Mouse (Mus musculus) adrenal gland, adult (tissue): ENCODE results near the gene Mast1.

Experiments used
- DNase-seq, 2 experiments: peaks; one replicate each; pipeline ENCODE4 v3.0.0; 2022 to 2023; ENCODE audit warnings: low spot score in 1 of 2; ENCODE audit not compliant: inconsistent age in 2 of 2

Mast1 gene

GRCm38 (mm10) chr8:84973803-84974542 lies 36.8 kb upstream of the Mast1 start:
- peak; percentile 88 to 94 for DNase-seq

- DNase-seq = peak in 1 of 2 experiments; percentile 60
Observed at GRCm38 (mm10) chr8:84973079-84973478, 35.9 kb upstream of the Mast1 start.

GRCm38 (mm10) chr8:84970913-84971312 lies 33.8 kb upstream of the Mast1 start:
- peak in 1 of 2 experiments; percentile 42 for DNase-seq

GRCm38 (mm10) chr8:84970135-84970790 lies 33.1 kb upstream of the Mast1 start:
- peak in 1 of 2 experiments; percentile 49 for DNase-seq

- peak; percentile 83 to 95 for DNase-seq
Observed at GRCm38 (mm10) chr8:84969241-84970134, 32.3 kb upstream of the Mast1 start, which contains the start of the genes Gm49661, Prdx2 and Rnaseh2a. Gene Gm49661, minus strand, starts transcription at chr8:84969433. Gene Prdx2, plus strand, starts transcription at chr8:84969587. Gene Rnaseh2a, minus strand, starts transcription at chr8:84969767.

GRCm38 (mm10) chr8:84968650-84969049 lies 31.5 kb upstream of the Mast1 start:
- no peak for DNase-seq

GRCm38 (mm10) chr8:84967532-84968304 lies 30.6 kb upstream of the Mast1 start:
- DNase-seq = peak; percentile 38 to 76

GRCm38 (mm10) chr8:84966603-84967002 lies 29.4 kb upstream of the Mast1 start:
- peak; percentile 80 to 88 for DNase-seq

- peak; percentile 96 to 98 for DNase-seq
Observed at GRCm38 (mm10) chr8:84965731-84966291, 28.7 kb upstream of the Mast1 start.

GRCm38 (mm10) chr8:84963952-84964351 lies 26.8 kb upstream of the Mast1 start:
- peak in 1 of 2 experiments; percentile 21 for DNase-seq

- peak; percentile 86 to 89 for DNase-seq
Observed at GRCm38 (mm10) chr8:84959811-84960210, 22.7 kb upstream of the Mast1 start.

- peak; percentile 54 to 88 for DNase-seq
Observed at GRCm38 (mm10) chr8:84956768-84957167, 19.6 kb upstream of the Mast1 start.

- DNase-seq = peak; percentile 72 to 86
Observed at GRCm38 (mm10) chr8:84952612-84953255, 15.6 kb upstream of the Mast1 start.

- DNase-seq = no peak
Observed at GRCm38 (mm10) chr8:84949753-84950152, 12.6 kb upstream of the Mast1 start.

- peak in 1 of 2 experiments; percentile 85 for DNase-seq
Observed at GRCm38 (mm10) chr8:84947241-84947545, 10.0 kb upstream of the Mast1 start.

- DNase-seq = no peak
Observed at GRCm38 (mm10) chr8:84946528-84947240, 9.5 kb upstream of the Mast1 start, which contains the start of gene Rtbdn. Gene Rtbdn, plus strand, starts transcription at chr8:84946991.

- DNase-seq = peak in 1 of 2 experiments; percentile 37
Observed at GRCm38 (mm10) chr8:84945633-84946527, 8.7 kb upstream of the Mast1 start.

GRCm38 (mm10) chr8:84945235-84945632 lies 8.1 kb upstream of the Mast1 start:
- no peak for DNase-seq
